Mouse (Mus musculus): ENCODE results near the gene Esd. TPM values are rescaled to one million over a fixed set of nuclear protein-coding genes. Genes with fewer than 3 reads are reported as not detected.

The Esd gene
- polyA plus RNA-seq (2012; rRNA removed): 109 and 133 TPM in 2 replicates

DNA sequence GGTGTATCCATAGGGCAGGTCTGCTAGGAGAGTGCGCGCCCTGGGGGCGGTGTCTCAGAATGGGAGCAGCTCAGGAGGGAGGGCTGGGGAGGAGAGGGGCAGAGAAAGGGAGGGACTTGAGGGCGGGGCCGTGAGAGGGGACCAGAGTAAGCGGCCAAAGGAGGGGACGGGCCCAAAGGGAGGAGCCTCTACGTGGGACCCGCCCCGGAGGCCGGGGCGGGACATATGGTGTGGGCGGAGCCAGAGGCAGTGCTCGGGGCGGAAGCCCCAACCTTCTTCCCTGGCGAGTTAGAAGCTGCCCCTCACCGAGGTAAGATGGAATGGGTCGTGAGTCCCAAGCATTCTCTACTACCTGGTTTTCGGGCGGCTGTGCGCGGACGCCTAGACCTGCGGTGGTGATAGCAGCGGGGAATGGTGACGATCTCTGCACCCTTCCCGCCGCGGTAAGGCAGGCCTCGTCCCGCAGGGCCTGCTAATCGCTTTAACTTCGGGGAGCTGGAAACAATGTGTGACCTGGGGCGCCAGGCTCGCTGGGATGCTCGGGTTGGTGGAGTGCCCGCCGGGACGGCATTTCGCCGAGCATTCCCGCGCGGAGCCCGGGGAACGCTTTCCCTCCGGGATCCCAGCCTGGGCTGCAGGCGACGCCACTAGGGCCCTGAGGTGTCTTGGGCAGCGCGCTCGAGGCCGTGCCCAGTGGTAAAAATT lies at the start of gene Esd:
TSS of gene Esd (plus strand) at position 219 of the 705 bp plus-strand sequence.
- under 1% methylated on average over 53 of the region's 53 CpGs for WGBS
- peak; percentile 94 for DNase-seq (ENCODE audit: low read depth, low spot score)

DNA sequence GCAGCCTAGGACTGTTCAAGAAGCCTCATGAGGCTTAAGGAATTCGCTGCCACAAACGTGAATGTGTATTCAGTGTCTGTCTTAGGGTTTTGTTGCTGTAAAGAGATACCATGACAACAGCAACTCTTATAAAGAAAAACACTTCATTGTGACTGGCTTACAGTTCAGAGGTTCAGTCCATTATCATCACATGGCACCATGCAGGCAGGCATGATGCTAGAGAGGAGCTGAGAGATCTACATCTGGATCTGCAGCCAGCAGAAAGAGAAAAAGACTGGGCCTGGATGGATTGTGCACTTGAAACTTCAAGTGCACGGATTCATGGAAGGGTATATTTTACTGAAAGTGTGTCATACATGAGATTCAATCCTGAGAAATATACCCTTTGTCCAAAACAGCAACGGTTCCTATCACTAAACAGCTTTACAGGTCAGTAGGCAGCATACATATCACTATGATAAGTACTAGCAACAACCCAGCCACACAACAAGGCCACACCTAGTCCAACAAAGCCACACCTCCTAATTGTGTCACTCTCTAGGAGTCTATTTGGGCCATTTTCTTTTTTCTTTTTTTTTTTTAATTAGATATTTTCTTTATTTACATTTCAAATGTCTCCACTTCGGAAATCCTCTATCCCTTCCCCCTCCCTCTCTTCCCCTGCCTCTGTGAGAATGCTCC lies 47.7 kb upstream of the Esd start:
- WGBS: 71% methylated on average over 5 of the region's 5 CpGs
- DNase-seq (ENCODE audit: low read depth, low spot score): no peak

DNA sequence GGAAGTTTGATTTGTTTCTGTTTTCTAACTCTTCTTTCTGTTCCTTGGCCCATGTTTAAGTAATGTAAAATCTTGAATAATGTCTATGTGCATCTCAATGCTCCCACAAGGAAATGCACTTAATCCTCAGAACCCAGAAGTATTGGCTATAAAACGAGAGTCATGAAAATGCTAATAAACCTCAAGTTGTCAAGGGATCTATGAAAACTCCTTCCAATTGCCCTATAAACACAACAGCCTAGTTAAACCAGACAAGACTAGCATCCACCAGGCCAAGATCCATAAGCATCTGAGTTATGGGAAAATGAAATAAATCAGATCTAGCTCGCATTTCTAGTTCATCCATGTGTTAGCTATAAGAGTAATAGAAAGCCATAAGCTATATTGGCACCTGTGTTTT lies 40.1 kb upstream of the Esd start:
- 58% methylated on average over 2 of the region's 2 CpGs for WGBS
- no peak for DNase-seq (ENCODE audit: low read depth, low spot score)

DNA sequence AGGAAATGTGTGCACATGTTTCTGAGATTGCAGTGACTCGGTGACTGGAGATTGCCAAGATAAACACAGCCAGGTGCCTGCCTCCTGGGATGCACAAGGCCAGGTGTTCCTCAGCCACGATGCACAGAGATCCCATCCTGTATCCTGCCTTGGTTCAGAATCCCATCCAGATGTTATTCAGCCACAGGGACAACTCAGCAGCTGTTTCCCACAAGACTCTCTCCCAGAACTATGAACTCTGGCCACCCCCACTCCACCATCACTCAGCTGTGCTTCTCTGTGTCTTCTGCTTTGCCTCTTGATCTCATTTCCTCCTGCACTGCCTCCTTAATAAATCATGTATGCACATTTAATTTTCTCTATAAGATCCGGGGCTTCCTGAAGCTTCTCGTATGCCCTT lies 35.3 kb upstream of the Esd start:
- 28% methylated on average over 4 of the region's 4 CpGs for WGBS
- no peak for DNase-seq (ENCODE audit: low read depth, low spot score)

DNA sequence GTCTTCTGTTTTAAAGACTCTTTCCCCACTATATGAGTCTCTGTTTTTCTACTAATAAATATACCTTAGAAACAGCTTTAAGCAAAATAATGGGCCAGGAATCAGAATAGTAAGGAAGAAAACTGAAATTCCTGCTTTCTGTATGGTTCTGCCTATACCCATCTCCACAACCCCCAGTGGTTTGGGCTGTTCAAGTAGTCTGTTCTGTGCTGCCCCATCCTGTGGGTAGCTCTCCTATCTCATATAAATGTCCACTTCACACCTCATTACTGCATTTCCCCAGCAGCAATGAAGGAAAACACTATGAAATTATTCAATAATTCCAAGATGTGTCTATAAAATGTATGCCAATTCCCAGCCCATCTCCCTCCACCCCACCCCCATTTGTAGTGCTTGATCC lies 34.7 kb upstream of the Esd start:
- DNase-seq (ENCODE audit: low read depth, low spot score): no peak

DNA sequence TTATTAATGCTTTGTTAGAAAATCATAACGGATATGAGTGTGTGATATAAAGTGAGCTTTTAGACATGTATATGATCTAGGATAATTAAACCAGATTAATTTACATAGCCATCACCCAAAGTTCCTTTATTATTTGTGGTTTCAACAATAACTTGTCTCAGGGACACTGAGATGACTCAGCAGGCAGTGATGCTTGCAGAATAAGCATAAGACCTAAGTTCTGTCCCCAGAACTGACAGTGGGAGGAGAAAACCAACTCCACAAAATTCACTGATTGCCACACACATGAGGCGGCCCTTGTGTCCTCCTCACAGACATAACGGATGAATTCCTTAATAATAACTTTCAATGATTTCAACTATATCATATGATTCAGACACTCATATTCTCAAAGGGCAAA lies 32.9 kb upstream of the Esd start:
- WGBS: 79% methylated on average over 3 of the region's 3 CpGs

DNA sequence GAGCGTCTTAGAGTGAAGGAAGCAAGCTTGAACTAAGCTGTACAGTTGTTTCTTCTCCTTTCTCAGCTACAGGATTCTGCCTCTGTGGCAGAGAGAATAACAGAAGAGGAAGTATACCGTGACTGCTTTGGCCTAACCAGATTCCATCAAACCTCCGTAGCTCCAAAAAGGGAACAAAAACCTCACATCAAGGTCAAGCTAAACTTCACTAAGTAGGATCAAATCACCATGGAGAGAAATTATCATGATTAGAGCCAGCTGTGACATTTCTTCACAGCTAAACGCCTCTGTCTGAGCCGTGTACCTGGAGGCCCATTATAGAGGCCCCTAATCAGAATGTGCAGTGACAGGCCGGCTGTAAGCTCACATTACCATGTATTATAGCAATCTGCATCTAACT lies 28.2 kb upstream of the Esd start:
- DNase-seq (ENCODE audit: low read depth, low spot score): no peak
- WGBS: 68% methylated on average over 6 of the region's 6 CpGs

More for the DNA sequence above, 32.9 kb upstream of the Esd start:
- DNase-seq (ENCODE audit: low read depth, low spot score): no peak

DNA sequence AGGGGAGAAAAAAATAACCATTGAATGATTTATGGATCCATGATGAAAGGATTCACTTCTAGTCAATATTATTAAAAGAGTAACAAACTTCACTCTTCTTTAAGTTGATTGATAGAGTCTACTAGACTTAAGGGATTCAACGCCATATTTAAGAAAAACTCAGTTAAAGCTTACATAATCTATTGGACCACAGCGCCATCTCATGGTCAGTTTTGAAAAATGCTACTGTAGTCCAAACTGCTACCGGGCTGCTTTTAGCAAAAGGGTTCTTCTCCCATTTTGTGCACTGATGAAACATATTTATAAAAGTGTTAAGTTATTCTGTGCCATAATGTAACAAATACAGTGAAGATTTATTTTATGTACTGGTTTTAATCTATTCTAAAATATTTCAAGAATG lies 23.0 kb upstream of the Esd start:
- DNase-seq (ENCODE audit: low read depth, low spot score): no peak
- WGBS: 20% methylated on average over 3 of the region's 3 CpGs

DNA sequence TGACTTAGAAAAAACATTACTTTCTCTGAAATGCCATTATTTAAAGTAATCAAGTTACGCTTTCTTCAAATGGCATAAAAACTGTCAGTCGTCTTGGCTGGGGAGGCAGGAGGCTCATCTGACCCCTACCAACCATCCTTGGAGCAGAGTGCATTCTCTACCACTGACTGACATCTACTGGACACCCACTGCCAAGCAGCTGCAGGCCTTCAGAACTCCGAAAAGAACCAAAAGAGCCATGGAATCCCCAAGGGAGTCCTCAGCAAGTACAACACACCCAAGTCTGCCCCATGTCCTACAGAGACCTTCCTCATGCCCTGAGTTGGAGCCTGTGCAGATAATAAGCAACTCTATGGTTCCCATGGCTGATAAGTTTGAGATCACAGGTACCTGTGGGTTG lies 8.6 kb upstream of the Esd start:
- 72% methylated on average over 3 of the region's 3 CpGs for WGBS
- no peak for DNase-seq (ENCODE audit: low read depth, low spot score)

DNA sequence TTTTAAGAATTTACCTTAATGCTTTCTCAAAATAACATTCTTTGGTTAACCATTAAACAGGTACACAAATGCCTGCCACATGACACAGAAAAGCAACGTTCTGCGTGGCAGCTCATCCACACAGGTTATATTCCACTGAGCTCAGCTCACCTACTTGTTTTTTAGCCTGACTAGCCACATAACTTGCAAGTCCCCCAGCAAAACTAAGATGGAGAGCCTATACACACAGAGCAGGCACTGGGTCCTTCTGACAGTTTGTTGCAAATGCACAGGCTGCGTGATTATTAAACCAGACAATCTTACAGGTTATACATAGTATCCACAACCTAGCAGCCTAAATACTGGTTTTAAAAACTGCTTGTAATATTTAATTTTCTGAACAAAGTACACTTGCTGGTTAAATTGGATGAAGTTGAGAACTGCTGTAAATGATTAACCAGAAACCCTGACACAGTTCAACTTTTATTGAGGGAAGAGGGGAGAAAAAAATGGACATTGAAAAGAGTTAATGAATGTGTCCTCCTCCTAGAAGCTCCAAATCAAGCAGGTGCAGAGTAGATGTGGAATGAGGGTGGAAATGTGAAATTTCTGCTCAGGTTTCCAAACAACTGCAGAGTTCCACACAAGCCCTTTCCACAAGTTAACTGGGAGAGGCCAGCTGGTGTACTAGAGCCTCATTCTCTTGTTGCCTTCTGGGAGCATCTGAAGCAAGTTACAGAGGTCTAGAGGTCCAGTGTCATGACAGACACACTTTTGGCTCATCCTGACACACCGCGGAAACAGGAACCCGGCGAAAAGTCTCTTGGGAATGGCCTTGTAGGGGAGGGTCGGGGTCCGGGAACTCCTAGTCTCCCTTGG lies 647 bp upstream of the Esd start:
- DNase-seq (ENCODE audit: low read depth, low spot score): peak; percentile 82
- WGBS: 12% methylated on average over 9 of the region's 9 CpGs

DNA sequence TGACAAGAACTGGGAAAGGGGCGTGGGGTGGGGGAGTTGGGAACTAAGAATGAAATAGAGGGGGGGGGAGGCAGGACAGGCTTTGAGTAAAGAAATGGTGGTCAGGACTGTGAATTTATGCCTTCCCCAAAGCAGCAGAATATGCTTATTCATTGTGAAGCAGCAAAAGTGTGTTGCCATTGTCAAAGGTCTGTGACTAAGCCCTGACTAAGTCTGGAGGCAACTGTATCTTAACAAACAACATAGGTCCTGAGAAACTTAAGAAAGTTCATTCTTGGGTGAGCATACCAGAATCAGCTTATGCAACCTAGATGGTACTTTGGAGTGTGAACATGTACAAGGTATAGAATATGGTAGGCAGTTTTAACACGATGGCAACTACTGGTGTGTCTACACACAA lies 1.3 kb downstream of the Esd start:
- DNase-seq (ENCODE audit: low read depth, low spot score): no peak
- WGBS: 38% methylated on average over 2 of the region's 2 CpGs

DNA sequence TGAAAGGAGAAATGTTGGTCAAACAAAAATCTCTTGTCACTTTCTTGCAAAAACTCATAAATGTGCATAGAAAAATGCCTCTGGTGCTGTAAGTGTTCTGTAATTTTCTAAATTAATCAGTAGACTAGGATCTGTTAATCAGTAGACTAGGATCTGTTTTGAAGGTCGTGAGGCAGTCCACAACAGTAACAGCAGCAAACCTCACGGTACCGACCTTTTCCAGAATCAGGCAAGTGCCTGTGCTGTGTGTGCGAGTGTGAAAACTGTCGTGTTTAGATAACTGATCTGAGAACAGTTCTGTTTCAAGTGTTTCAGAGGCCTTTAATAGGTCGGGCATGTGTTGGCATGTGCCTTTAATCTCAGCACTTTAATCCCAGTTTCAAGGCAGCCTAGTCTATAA lies 3.4 kb downstream of the Esd start:
- no peak for DNase-seq (ENCODE audit: low read depth, low spot score)
- 78% methylated on average over 6 of the region's 6 CpGs for WGBS

DNA sequence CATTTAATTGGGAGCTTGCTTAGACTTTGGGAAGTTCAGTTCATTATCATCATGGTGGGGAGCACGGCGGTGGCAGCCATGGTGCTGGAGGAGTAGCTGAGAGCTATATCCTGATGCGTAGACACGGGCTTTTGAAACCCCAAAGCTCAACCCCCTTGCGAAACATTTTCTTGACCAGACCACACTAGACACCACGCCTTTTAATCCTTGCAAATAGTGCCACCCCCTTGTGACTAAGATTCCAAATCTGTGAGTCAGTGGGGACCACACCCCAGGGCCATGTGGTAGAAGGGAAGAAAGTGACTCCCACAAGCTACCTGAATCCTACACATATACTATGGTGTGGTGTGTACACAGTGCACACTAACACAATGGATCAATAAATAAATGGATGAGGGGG lies 4.8 kb downstream of the Esd start:
- WGBS: 89% methylated on average over 6 of the region's 6 CpGs
- no peak for DNase-seq (ENCODE audit: low read depth, low spot score)

DNA sequence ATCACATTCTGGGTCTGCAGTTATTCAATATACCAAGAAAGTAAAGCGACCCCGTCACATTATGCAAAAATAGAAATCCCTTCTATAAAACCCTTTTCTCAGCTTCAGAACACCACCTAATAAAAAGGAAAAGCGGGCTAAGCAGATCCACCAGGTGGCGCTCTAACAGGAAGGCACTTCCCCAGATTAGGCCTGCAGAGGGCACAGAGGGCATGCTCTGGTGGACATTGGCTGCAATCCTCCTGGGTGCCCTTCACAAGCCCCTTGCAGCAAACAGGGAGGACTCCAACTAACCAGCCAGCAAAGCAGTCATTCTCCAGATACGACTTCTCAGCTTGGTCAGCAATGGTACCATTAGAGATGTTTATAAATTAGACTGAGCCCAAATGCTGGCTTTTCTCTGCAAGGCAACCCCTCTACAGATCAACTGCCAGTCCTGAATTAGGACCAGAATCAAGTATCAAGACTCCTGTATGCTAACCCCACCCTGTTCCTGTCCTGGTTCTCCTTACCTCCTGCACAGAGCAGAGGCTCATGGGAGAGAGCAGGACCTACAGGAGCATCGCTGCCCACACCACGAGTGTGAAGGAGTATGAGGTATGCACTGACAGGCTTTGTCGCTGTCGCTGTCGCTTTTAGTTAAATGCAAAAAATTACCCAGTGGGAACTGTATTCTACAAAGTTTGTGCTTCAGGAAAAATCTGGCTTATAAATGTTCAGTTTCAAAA lies 32.3 kb downstream of the Esd start:
- peak; percentile 47 for DNase-seq (ENCODE audit: low read depth, low spot score)
- WGBS: 63% methylated on average over 10 of the region's 10 CpGs

DNA sequence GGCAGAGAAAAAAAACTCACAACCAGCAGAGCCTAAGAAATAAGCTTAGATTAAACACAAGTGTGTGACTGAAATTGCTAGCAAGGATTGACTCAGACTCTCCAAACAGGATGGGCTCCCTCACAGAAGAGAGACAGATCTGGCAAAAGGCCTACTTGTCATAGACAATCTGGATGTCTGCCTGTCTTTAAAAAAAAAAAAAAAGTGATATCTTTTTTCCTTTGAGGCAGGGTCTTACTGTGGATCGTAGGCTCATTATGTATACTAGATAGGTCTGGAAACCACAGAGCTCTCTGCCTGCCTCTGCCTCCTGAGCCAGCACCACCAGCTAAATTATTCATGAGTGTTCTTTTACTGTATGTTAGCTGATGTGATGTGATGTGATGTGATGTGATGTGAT lies 35.8 kb downstream of the Esd start:
- DNase-seq (ENCODE audit: low read depth, low spot score): no peak
- 92% methylated on average over 1 of the region's 1 CpGs for WGBS

DNA sequence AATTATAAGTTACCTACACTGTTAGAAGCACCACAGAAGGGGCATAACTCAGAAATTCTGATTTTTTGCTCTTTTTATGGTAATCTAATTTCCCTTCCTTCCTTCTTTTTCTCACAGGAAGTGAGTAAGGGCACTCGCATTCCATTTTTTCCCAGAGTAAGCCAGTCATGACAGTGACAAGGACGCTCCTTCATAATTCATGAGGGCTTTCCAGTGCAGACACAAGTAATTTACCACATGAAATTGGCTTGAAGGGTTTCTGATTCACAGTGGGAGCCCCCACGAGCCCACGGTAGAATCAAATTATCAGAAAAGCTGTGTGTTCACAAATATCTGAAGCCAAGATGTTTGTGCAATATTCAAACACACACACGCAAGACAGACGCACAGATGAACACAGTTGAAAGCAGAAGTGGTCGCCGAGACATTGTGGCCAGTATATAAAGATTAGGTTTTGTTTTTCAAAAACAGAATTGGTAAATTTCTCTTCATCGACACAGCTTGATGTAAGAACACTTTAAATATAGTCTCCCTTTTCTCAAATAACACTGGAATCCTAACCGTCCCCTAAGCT lies 42.0 kb downstream of the Esd start:
- no peak for DNase-seq (ENCODE audit: low read depth, low spot score)
- WGBS: 86% methylated on average over 10 of the region's 10 CpGs

DNA sequence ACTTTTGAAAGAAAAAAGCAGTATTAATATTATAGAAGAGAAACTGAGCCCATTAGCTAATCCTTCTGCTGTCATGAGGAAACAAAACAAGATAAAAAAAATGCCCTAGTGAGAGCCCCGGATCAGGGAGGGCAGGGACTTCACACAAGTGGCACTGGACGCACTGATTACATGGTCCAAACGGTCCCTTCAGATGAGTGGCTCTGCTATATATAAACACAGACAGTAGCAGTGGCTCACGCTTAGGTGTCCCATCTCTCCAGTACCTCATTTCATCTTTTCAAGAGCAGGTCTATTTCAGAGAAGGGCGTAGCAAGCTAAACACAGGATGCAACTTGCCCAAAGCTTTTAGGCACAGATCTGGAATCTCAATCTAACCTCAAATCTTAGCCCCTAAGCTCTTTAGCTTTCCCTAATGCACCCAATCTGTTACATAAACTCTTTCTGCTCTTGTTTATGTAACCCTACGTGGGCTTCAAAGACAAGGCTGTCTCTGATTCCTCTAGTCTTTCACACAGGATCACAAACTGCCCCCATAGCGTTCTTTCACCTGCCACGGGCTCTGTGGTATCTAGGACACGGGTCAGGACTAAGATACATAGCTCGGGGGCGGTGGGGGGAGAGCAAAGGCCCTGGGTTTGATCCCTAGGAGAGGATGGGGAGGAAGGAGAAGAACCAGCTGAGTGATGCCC lies 52.3 kb downstream of the Esd start:
- 86% methylated on average over 11 of the region's 11 CpGs for WGBS
- no peak for DNase-seq (ENCODE audit: low read depth, low spot score)

DNA sequence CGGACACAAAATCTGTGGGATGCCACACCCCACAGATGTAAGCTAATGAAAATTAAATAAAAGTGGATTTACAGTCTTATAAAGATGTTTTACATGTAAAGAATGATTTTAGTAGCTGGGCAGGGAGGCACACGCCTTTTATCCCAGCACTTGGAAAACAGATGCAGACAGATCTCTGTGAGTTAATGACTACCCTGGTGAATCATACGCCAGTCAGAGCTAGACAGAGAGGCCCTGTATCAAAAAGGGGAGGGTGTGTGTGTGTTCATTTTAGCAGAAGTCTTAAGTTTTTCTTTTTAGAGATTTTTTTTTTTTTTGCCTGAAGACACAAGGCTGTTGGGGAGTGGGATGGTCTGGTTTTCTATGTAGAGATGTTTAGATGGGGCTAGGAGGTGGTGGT lies 55.6 kb downstream of the Esd start:
- 42% methylated on average over 3 of the region's 3 CpGs for WGBS

DNA sequence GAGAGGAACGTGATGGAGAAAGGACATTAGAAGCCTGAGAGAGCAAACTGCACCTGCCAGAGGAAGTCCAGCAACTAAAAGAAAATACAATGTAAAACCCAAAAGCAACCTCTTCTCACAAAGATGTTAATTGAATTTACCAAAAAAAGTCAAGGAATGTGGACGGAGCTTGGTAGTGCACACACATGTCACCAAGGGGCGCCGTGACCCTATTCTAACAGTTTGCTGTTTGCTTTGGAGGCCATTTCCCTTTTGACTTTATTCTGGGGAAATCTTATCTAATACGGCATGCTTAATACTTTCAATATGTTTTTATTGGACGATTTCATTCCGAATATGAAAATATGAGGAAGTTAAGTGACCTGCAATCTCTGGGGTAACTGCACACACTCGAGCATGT lies 56.7 kb downstream of the Esd start:
- 80% methylated on average over 8 of the region's 8 CpGs for WGBS
- DNase-seq (ENCODE audit: low read depth, low spot score): no peak

More for the DNA sequence above, 55.6 kb downstream of the Esd start:
- peak; percentile 27 for DNase-seq (ENCODE audit: low read depth, low spot score)

Measured in large intestine, adult 2 months (tissue).